Mouse (Mus musculus): Measurements from ENCODE around the gene Ybx3.

DNA sequence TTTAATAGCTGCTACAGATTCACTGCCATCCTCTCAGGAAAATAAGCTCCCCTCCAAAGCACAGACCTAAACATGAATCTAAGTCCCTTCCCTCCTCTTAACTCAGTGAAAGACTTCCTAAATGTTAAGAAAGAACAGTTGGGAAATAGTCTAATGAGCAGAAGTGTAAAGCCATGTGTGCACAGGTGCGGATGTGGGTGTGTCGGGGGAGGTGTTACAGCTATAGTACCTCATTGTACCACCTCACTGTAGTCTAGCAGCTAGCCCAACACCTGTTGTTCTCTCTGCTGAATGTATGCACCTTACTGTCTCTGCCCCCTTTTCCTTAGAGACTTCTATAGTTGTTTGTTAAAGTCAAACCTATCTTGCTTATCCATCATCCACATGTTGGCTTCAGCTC, 61.2 kb downstream of the Ybx3 start:
- TF ChIP-seq CTCF (IDR thresholded peaks at IDR 0.05; ENCODE audit: extremely low read depth, insufficient read depth, low read length) (no peak), POLR2A (IDR thresholded peaks at IDR 0.05; ENCODE audit: extremely low read depth, insufficient read depth, low read length) (no peak)
